Mouse (Mus musculus) bone marrow, adult 2 months (tissue): ENCODE measurements around the gene Rps12-ps3.

Experiments
- CTCF ChIP-seq: fragments of 200-500 bp; IDR thresholded peaks from 2 replicates; pipeline ENCODE4 v1.5.1; 2011; ENCODE audit warnings: low read length, control low read depth; ENCODE audit not compliant: control insufficient read depth, insufficient read depth
- POLR2A ChIP-seq: fragments of 200-500 bp; IDR thresholded peaks from 2 replicates; pipeline ENCODE4 v1.6.1; 2011; ENCODE audit warnings: low read depth, mild to moderate bottlenecking, control low read depth, low read length, borderline replicate concordance; ENCODE audit not compliant: control insufficient read depth

DNA sequence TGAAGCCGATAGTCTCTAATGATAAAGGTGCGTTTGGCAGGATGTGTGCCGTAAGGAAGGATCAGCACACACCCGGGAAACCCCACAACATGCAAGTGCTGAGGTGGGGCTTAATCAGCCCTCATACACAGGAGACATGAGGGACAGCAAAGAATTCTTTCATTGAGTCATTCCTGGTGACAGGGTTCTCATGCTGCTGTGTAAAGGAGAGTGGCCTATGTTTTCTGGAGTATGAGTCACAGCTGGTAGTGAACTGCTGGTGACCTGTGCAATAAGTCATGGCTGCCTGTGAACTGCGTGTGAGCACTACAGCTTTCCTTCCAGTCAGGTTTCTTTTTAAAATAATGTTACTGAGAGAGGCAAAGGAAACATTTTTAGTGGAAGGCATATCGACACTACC, 32.3 kb upstream of the Rps12-ps3 start:
- TF ChIP-seq CTCF (no peak), POLR2A (no peak)
